Mouse (Mus musculus): ENCODE results near the gene Kdm5a.

DNA sequence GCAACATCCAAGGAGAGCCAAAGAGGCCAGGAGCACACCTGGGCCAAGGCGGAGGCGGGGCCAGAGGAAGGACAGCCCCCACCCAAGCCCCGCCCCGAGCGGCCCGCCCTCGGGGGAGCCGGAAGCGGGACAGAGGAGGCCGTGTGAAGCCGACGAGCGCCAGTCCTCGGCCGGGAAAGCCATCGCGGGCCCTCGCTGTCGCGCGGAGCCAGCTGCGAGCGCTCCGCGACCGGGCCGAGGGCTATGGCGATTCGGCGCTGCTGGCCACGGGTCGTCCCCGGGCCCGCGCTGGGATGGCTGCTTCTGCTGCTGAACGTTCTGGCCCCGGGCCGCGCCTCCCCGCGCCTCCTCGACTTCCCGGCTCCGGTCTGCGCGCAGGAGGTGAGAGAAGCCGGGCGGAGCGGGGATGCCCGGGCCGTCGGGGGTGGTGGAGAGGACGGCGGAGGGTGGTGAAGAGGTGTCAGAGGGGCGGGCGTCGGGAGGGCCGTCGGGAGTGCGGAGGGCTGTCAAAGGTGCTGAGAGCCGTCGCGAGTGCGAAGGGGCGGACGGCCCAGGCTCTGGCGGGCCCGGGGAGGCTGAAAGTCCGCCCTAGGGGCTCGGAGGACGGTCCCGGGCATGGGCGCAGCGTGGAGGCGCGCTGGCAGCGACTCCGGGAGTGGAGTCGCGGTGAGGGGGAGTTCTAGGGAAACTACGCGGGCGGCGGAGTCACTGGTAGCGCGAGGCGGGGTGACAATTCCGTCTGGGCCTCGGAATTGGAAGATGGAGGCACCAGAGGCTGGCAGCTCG is 99.4 kb downstream of the Kdm5a start, which contains the start of gene Il17ra:
- TF ChIP-seq CTCF (IDR thresholded peaks at IDR 0.05; ENCODE audit: low read depth, low read length) (no peak), TAL1 (conservative IDR thresholded peaks at IDR 0.05; ENCODE audit: low read depth, low read length) (no peak), GATA1 (IDR thresholded peaks at IDR 0.05; ENCODE audit: borderline replicate concordance, low read length) (no peak), POLR2AphosphoS5 (IDR thresholded peaks at IDR 0.05; ENCODE audit: insufficient replicate concordance, low read depth, low read length) (no peak), GATA2 (IDR thresholded peaks at IDR 0.05; ENCODE audit: borderline replicate concordance, low read depth, low read length) (no peak)

All from G1E (cell line).